Mouse (Mus musculus) midbrain, embryonic 13.5 days (tissue): ENCODE measurements around the gene Camk2n2. TPM values are rescaled to one million over a fixed set of nuclear protein-coding genes. Genes with fewer than 3 reads are reported as not detected.
A peak's percentile ranks its signal among the peaks of the same experiment; 100 is the strongest.
"Not testable (repeated sequence)": the region's sequence is repeated elsewhere in the genome, so short reads cannot be mapped to it uniquely, and the experiment has no call there.

ENCODE experiments used
- ATAC-seq: fragments of 200-750 bp; cut with Nextera tagmentation; 2 replicates; pipeline ENCODE4 v1.8.0; 2017; ENCODE audit warnings: mild to moderate bottlenecking, moderate TSS enrichment, moderate library complexity
- H3K27ac ChIP-seq: fragments of 300-500 bp; sonication (generic); 2 replicates; pipeline ENCODE4 v1.5.1; 2015; ENCODE audit warnings: inconsistent platforms, mild to moderate bottlenecking, moderate library complexity
- H3K27me3 ChIP-seq: fragments of 300-500 bp; sonication (generic); 2 replicates; pipeline ENCODE4 v1.6.1; 2015; ENCODE audit warnings: mild to moderate bottlenecking, inconsistent platforms
- H3K36me3 ChIP-seq: fragments of 300-500 bp; sonication (generic); 2 replicates; pipeline ENCODE4 v1.6.1; 2015; ENCODE audit warnings: mild to moderate bottlenecking, inconsistent platforms
- H3K4me1 ChIP-seq: fragments of 300-500 bp; sonication (generic); replicated peaks from 2 replicates; pipeline ENCODE4 v1.6.1; 2015; ENCODE audit warnings: inconsistent platforms
- H3K4me2 ChIP-seq: fragments of 300-500 bp; sonication (generic); replicated peaks from 2 replicates; pipeline ENCODE4 v1.6.1; 2015; ENCODE audit warnings: moderate library complexity, mild to moderate bottlenecking, inconsistent platforms
- H3K4me3 ChIP-seq: fragments of 300-500 bp; sonication (generic); replicated peaks from 2 replicates; pipeline ENCODE4 v1.5.1; 2015; ENCODE audit warnings: mild to moderate bottlenecking, inconsistent platforms
- H3K9ac ChIP-seq: fragments of 300-500 bp; sonication (generic); replicated peaks from 2 replicates; pipeline ENCODE4 v1.6.1; 2015; ENCODE audit warnings: mild to moderate bottlenecking, inconsistent platforms
- H3K9me3 ChIP-seq: fragments of 300-500 bp; sonication (generic); 2 replicates; pipeline ENCODE4 v1.6.1; 2016; ENCODE audit warnings: mild to moderate bottlenecking, inconsistent platforms
- WGBS: fragments of 180-500 bp; shearing (Covaris S2); methylation state at CpG from one replicate; pipeline ENCODE4 v1.1.7; 2015; 5-methylcytosine and 5-hydroxymethylcytosine counted together
- polyA plus RNA-seq: library from polyadenylated mRNA; unstranded; fragments of >200 nt; fragmentation: Nextera tagmentation; extraction: Ambion mirVana; gene quantifications from 2 replicates; pipeline ENCODE4 v1.2.1, GENCODE M21; 2015

Gene Camk2n2
- polyA plus RNA-seq, result 15.1 and 17.6 TPM in 2 replicates

DNA sequence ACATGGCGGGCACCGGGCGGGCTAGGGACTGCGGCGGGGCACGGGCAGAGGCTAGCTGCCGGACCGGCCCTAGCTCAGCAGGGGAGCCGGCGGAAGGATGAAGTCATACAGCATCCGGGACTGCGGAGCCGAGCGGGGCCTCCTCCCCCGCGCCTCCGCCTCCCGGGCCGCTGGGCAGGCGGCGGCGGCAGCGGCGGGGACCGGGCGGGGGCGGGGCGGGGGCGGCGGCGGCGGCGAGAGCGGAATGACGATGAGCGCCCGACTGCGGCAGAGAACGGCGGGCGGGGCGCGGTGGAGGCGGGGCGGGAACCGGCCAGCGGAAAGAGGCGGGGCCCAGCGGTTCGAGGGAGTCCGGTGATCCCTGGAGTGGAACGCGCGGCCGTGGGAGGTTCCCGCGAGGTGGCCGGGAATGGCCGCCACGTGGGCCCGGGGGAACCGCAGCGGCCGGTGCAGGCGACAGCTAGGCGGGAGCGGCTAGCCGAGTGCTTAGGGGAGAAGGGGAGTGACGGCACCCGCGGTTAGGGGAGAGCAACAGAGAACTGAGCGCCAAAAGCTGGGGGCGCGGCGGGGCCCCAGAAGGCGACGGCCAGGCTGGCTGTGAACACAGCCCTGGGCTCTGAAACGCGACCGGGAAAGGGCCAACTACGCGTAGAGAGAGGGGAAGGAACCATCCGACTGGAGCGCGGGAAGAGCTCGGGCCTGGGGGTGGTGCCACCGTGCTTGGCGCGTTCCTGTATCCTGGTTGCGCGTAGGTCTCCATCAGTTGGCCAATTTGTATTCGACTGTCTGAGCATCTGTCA, at the start of gene Camk2n2:
Gene Camk2n2 (minus strand): TSS at position 97 of the 800 bp plus-strand sequence.
- H3K4me1 ChIP-seq, result peaks cover 34% of the 10 kb centered on the region

DNA sequence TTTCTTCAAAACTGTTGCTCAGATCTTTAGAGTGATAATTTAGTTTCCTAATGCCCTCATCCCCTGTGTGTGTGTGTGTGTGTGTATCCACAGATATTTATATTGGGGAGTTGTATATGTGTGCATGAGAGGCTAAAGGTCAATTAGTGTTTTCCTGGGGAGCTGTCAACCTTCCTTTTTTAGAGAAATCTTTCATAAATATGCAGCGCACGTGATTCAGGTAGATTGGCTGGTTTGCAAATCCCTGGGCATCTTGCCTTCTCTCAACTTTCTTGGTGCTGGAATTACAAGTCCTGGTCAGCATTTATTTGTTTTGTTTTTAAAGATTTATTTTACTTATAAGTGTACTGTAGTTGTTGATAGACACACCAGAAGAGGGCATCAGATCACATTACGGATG, 49.2 kb upstream of the Camk2n2 start:
- Histone ChIP-seq H3K9me3 (no peaks in the 10 kb centered on the region), H3K27ac (no peak overlapping the region), H3K27me3 (no peaks in the 10 kb centered on the region), H3K4me2 (no peak overlapping the region), H3K4me1 (peaks cover 23% of the 10 kb centered on the region), H3K9ac (no peak overlapping the region), H3K4me3 (no peak overlapping the region), H3K36me3 (peaks cover 15% of the 10 kb centered on the region)
- no peak for ATAC-seq
- 92% methylated on average over 3 of the region's 3 CpGs for WGBS

More for the DNA sequence above, at the start of gene Camk2n2:
- WGBS, result 1% methylated on average over 64 of the region's 92 CpGs
- Histone ChIP-seq H3K36me3 (peaks cover 5% of the 10 kb centered on the region; the same call in 1 of the 2 replicates), H3K4me2 (peak within 1 kb of the TSS; percentile 78), H3K9ac (peak within 1 kb of the TSS; percentile 92), H3K27me3 (no peaks in the 10 kb centered on the region), H3K27ac (peak within 1 kb of the TSS; percentile 90), H3K9me3 (no peaks in the 10 kb centered on the region), H3K4me3 (peak within 1 kb of the TSS; percentile 74)
- peak; percentile 56 for ATAC-seq

DNA sequence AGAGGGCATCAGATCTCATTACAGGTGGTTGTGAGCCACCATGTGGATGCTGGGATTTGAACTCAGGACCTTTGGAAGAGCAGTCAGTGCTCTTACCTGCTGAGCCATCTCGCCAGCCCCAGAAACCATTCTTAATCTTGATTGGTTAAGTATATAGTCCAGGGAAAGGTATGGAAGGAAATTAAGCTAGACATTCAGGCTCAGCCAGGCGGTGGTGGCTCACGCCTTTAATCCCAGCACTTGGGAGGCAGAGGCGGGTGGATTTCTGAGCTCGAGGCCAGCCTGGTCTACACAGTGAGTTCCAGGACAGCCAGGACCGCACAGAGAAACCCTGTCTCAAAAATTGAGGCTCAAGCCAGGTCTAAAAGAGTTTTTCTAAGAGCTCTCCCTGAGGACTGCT, 46.9 kb upstream of the Camk2n2 start, which contains the start of gene Eif4g1:
Gene Eif4g1 (plus strand): TSS at position 301 of the 400 bp plus-strand sequence.
- WGBS, result 93% methylated on average over 3 of the region's 6 CpGs
- peaks cover 28% of the 10 kb centered on the region for H3K36me3 ChIP-seq
- H3K27me3 ChIP-seq, H3K4me3 ChIP-seq, H3K9me3 ChIP-seq, H3K4me1 ChIP-seq, H3K4me2 ChIP-seq, H3K9ac ChIP-seq, H3K27ac ChIP-seq, ATAC-seq: not testable (repeated sequence)

DNA sequence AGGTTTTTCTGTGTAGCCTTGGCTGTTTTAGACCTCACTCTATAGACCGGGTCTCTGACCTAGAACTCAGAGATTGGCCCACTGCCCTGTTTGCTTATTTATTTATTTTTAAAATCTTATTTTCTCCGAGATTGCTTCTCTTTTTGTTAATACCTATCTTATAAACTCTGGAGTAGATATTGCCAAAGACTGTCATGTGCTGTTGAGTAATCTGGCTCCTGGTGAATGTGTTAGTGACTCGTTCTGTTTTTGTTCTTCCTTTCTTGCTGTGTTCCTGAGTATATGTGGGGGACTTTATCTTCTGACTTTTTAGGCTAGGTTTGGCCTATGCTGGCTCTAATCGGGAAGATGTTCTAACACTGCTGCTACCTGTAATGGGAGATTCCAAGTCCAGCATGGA, 36.6 kb upstream of the Camk2n2 start:
- peaks cover 83% of the 10 kb centered on the region for H3K36me3 ChIP-seq
- WGBS, result 96% methylated on average over 4 of the region's 4 CpGs
- no peak for ATAC-seq

DNA sequence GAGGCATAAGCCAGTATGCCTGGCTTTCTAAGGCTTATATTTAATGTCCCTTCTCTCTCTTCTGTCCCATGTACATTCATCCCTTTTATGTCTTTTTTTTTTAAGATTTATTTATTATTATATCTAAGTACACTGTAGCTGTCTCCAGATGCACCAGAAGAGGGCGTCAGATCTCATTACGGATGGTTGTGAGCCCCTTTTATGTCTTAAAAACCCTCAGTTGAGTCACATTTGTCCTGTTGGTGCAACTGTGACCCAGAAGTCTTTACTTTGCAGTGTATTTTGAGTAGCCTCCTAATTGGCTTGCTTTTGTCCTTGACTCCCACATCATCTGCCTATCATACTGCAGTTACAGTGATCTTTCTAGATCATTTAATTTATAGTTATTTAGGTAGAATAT, 32.2 kb upstream of the Camk2n2 start:
- H3K4me2 ChIP-seq, result peak overlapping the region; percentile 81
- H3K9ac ChIP-seq, result no peak overlapping the region; the same call in 1 of the 2 replicates
- 62% methylated on average over 2 of the region's 2 CpGs for WGBS
- H3K27me3 ChIP-seq, result no peaks in the 10 kb centered on the region
- H3K9me3 ChIP-seq, result no peaks in the 10 kb centered on the region
- ATAC-seq, result no peak
- H3K4me3 ChIP-seq, result 0 out of 2 replicates have a peak overlapping the region, but pooled peaks have one; percentile 90
- H3K4me1 ChIP-seq, result peaks cover 22% of the 10 kb centered on the region
- H3K27ac ChIP-seq, result no peak overlapping the region
- peaks cover 41% of the 10 kb centered on the region for H3K36me3 ChIP-seq

More for the DNA sequence above, 36.6 kb upstream of the Camk2n2 start:
- Histone ChIP-seq H3K4me1 (peaks cover 10% of the 10 kb centered on the region), H3K4me2 (no peak overlapping the region), H3K9ac (no peak overlapping the region), H3K27ac (no peak overlapping the region), H3K4me3 (no peak overlapping the region), H3K27me3 (no peaks in the 10 kb centered on the region), H3K9me3 (no peaks in the 10 kb centered on the region)

DNA sequence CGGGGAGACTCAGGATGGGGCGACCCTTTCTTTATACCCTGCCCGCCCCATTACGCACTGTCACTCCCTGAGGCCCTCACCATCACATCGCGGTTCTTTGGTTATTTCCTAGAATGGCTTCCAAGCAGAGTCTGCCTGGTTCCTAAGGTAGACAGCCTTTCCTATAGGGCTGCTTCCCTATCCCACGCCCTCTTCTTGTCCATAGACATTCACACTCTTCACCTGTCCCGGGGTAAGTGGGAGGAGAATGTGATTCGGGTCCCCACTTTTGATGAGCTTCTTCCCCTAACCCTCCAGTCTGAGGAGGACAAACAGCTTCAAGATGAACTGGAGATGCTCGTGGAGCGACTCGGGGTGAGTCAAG, 30.8 kb upstream of the Camk2n2 start:
- no peaks in the 10 kb centered on the region for H3K9me3 ChIP-seq
- 13% methylated on average over 12 of the region's 12 CpGs for WGBS
- peak overlapping the region; percentile 90 for H3K9ac ChIP-seq
- H3K4me1 ChIP-seq, result peaks cover 22% of the 10 kb centered on the region
- peaks cover 27% of the 10 kb centered on the region for H3K36me3 ChIP-seq
- no peaks in the 10 kb centered on the region for H3K27me3 ChIP-seq
- ATAC-seq, result no peak
- H3K4me2 ChIP-seq, result peak overlapping the region; percentile 81
- H3K27ac ChIP-seq, result peak overlapping the region; percentile 73
- H3K4me3 ChIP-seq, result peak overlapping the region; percentile 90

DNA sequence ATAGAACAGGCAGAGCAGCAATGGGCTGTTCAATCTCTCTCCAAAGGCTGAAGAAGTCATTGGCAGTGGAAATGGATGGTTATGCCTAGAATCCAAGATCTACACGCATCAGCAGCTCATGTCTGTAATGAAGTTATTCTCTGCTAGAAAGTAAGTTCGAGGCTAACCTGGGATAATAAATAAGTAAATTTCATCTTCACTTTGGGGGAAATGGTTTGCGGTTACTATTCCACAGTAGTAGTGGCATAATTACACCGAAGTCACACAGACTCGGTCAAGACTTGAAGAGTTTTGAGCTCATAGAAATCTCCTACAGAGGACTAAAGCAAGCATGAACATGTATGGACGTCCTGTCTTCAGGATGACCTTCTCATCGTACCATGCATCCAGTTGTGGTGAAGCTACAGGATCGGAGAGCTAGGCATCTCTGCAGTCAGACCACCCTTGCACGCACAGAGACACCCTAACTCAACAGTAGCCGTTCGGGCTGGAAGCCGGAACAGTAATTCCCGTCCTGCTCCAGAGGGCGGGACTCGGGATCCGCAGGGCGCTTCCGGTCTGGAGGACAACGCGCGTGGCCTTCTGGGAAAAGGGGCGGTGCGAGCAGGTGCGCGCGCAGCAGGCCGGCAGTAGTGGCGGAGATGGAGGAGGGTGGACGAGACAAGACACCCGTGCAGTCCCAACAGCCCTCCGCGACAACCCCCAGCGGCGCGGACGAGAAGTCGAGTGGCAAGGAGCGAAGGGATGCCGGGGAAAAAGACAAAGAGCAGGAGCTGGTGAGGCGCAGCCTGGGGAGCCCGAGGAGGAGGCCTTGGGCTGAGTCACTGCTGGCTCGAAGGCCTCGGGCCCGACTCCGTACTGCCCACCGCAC, 30.2 kb upstream of the Camk2n2 start, which contains the start of gene Psmd2:
Gene Psmd2 (plus strand): TSS at position 577 of the 871 bp plus-strand sequence.
- peaks cover 22% of the 10 kb centered on the region for H3K4me1 ChIP-seq
- peaks cover 21% of the 10 kb centered on the region for H3K36me3 ChIP-seq
- H3K27me3 ChIP-seq, result no peaks in the 10 kb centered on the region
- H3K4me3 ChIP-seq, result peak within 1 kb of the TSS; percentile 90
- peak within 1 kb of the TSS; percentile 81 for H3K4me2 ChIP-seq
- peak; percentile 98 for ATAC-seq
- WGBS, result 3% methylated on average over 46 of the region's 46 CpGs
- H3K9ac ChIP-seq, result peak within 1 kb of the TSS; percentile 90
- H3K9me3 ChIP-seq, result no peaks in the 10 kb centered on the region
- H3K27ac ChIP-seq, result peak within 1 kb of the TSS; percentile 84

DNA sequence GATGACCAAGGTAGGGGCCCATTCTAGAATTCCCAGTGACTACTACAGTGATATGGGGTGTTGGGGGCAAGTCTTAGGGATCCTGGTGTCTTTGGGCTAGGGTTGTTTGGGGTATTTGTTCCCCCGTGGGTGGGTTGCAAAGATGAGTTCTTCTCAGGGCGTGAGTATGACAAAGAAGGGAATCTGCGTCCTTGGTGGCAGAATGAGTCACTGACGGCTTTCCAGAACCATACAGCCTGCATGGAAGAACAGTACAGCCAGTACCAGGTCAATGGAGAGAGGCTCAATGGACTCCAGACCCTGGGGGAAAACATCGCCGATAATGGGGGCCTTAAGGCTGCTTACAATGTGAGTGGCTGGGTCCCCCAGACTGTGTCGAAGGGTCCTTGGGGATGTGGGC, 22.8 kb upstream of the Camk2n2 start:
- 86% methylated on average over 7 of the region's 7 CpGs for WGBS

DNA sequence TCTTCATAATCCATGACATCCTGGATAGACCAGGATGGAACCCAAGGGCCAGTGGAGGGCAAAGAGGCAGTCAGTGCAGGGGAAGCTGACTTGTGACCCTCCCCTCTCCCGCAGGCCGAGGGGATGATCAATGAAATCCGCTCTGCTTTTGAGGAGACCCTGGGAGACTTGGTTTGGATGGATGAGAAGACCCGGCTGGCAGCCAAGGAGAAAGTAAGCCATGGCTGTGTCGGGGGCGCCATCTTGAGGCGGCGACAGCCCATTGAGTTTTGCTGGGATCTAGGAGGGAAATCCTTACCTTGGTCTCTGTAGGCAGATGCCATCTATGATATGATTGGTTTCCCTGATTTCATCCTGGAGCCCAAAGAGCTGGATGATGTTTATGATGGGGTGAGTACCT, 21.1 kb upstream of the Camk2n2 start:
- 2% methylated on average over 8 of the region's 8 CpGs for WGBS
- H3K27ac ChIP-seq, result no peak overlapping the region
- H3K4me3 ChIP-seq, result no peak overlapping the region
- no peak overlapping the region for H3K9ac ChIP-seq
- ATAC-seq, result peak; percentile 76; the same call in 1 of the 2 replicates
- H3K4me1 ChIP-seq, result 0 out of 2 replicates have a peak, but pooled peaks cover 4% of the 10 kb centered on the region
- H3K9me3 ChIP-seq, result no peaks in the 10 kb centered on the region
- H3K27me3 ChIP-seq, result no peaks in the 10 kb centered on the region
- no peak overlapping the region for H3K4me2 ChIP-seq
- peaks cover 7% of the 10 kb centered on the region; the same call in 1 of the 2 replicates for H3K36me3 ChIP-seq

More for the DNA sequence above, 22.8 kb upstream of the Camk2n2 start:
- H3K9ac ChIP-seq, result no peak overlapping the region; the same call in 1 of the 2 replicates
- H3K9me3 ChIP-seq, result no peaks in the 10 kb centered on the region
- no peak overlapping the region for H3K4me3 ChIP-seq
- no peak overlapping the region for H3K4me2 ChIP-seq
- peaks cover 7% of the 10 kb centered on the region; the same call in 1 of the 2 replicates for H3K36me3 ChIP-seq
- no peaks in the 10 kb centered on the region for H3K4me1 ChIP-seq
- no peak for ATAC-seq
- H3K27me3 ChIP-seq, result no peaks in the 10 kb centered on the region
- H3K27ac ChIP-seq, result no peak overlapping the region

DNA sequence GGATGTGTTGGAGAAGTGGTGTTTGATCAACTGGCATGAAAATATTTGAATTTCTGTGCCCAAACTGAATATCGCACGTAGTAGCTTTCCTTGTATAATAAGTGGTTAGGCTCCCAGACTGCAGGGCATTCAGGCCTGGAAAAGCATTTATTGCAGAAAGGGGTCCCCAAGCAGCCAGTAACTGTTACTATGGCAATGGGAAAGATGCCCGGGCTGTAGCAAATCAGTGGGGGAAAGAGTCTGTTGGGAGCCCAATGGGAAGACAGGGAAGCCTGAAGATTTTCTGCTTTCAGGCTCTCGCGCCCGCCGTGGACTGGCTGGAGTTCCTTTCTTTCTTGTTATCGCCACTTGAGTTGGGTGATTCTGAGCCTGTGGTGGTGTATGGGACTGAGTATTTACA, 17.3 kb upstream of the Camk2n2 start:
- H3K4me2 ChIP-seq, result no peak overlapping the region
- H3K4me1 ChIP-seq, result 0 out of 2 replicates have a peak, but pooled peaks cover 4% of the 10 kb centered on the region
- H3K27ac ChIP-seq, result no peak overlapping the region
- no peaks in the 10 kb centered on the region for H3K27me3 ChIP-seq
- no peak overlapping the region for H3K9ac ChIP-seq
- ATAC-seq, result no peak
- 76% methylated on average over 8 of the region's 8 CpGs for WGBS
- no peaks in the 10 kb centered on the region for H3K36me3 ChIP-seq
- H3K4me3 ChIP-seq, result no peak overlapping the region
- no peaks in the 10 kb centered on the region for H3K9me3 ChIP-seq

DNA sequence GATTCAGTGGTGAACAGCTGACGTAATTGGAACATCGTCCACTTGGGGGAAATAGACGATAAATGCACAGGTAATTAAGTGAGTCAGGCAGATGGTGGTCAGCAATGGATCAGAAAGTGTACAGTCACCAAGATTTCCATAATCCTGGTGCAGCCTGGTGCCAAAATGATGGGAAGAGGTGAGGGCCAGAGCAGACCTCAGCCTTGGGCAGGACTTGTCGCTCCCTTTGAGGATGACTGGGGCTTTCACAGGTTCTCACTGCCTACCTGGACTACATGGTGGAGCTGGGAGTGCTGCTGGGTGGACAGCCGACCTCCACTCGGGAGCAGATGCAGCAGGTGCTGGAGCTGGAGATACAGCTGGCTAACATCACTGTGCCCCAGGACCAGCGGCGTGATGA, 16.3 kb upstream of the Camk2n2 start:
- Histone ChIP-seq H3K27ac (no peak overlapping the region), H3K9me3 (no peaks in the 10 kb centered on the region), H3K4me3 (no peak overlapping the region), H3K36me3 (peaks cover 5% of the 10 kb centered on the region; the same call in 1 of the 2 replicates), H3K9ac (no peak overlapping the region), H3K4me1 (0 out of 2 replicates have a peak, but pooled peaks cover 4% of the 10 kb centered on the region), H3K4me2 (no peak overlapping the region), H3K27me3 (no peaks in the 10 kb centered on the region)
- WGBS, result 86% methylated on average over 8 of the region's 8 CpGs
- ATAC-seq, result no peak
